Mouse (Mus musculus): Measurements from ENCODE around the gene Tmx2.

Tmx2 gene

GRCm38 (mm10) chr2:84636231-84636741 lies 42.7 kb downstream of the Tmx2 start:
- DNase-seq: peak; percentile 68

GRCm38 (mm10) chr2:84635611-84636010 lies 43.3 kb downstream of the Tmx2 start:
- DNase-seq: peak; percentile 76

- peak; percentile 50 for DNase-seq
Measured at GRCm38 (mm10) chr2:84634934-84635482, 43.9 kb downstream of the Tmx2 start.

- DNase-seq: no peak
Measured at GRCm38 (mm10) chr2:84634006-84634405, 44.9 kb downstream of the Tmx2 start.

GRCm38 (mm10) chr2:84632999-84633398 lies 45.9 kb downstream of the Tmx2 start:
- DNase-seq: peak; percentile 46

GRCm38 (mm10) chr2:84632001-84632400 lies 46.9 kb downstream of the Tmx2 start:
- no peak for DNase-seq

- DNase-seq: no peak
Measured at GRCm38 (mm10) chr2:84627036-84627435, 51.9 kb downstream of the Tmx2 start.

GRCm38 (mm10) chr2:84626366-84626975 lies 52.5 kb downstream of the Tmx2 start:
- no peak for DNase-seq

GRCm38 (mm10) chr2:84624201-84624600 lies 54.7 kb downstream of the Tmx2 start:
- DNase-seq: no peak

GRCm38 (mm10) chr2:84623428-84624119 lies 55.4 kb downstream of the Tmx2 start:
- DNase-seq: no peak

GRCm38 (mm10) chr2:84622668-84623067 lies 56.3 kb downstream of the Tmx2 start:
- no peak for DNase-seq
